Mouse (Mus musculus) forebrain, embryonic 14.5 days (tissue): Measurements from ENCODE around the gene Krtap12-1. TPM values are rescaled to one million over a fixed set of nuclear protein-coding genes. Genes with fewer than 3 reads are reported as not detected.
"Not testable (repeated sequence)": the region's sequence is repeated elsewhere in the genome, so short reads cannot be mapped to it uniquely, and the experiment has no call there.

Experiments
- ATAC-seq: fragments of 200-750 bp; cut with Nextera tagmentation; 2 replicates; pipeline ENCODE4 v1.8.0; 2017; ENCODE audit warnings: mild to moderate bottlenecking, moderate library complexity
- DNase-seq: peaks from one replicate; pipeline ENCODE4 v3.0.0-alpha.2; 2015; ENCODE audit warnings: low spot score
- H3K27ac ChIP-seq: fragments of 300-500 bp; sonication (generic); 2 replicates; pipeline ENCODE4 v1.5.1; 2014; ENCODE audit warnings: low read depth, mild to moderate bottlenecking, control low read depth, low read length, moderate library complexity
- H3K27me3 ChIP-seq: fragments of 300-500 bp; sonication (generic); replicated peaks from 2 replicates; pipeline ENCODE4 v1.6.1; 2014; ENCODE audit warnings: low read length, control low read depth, mixed read lengths; ENCODE audit not compliant: control insufficient read depth, insufficient read depth
- H3K36me3 ChIP-seq: fragments of 300-500 bp; sonication (generic); 2 replicates; pipeline ENCODE4 v1.6.1; 2014; ENCODE audit warnings: low read length, control low read depth; ENCODE audit not compliant: control insufficient read depth, insufficient read depth
- H3K4me1 ChIP-seq: fragments of 300-500 bp; sonication (generic); 2 replicates; pipeline ENCODE4 v1.6.1; 2014; ENCODE audit warnings: antibody characterized with exemption, low read length, control low read depth; ENCODE audit not compliant: control insufficient read depth, insufficient read depth
- H3K4me2 ChIP-seq: fragments of 300-500 bp; sonication (generic); 2 replicates; pipeline ENCODE4 v1.6.1; 2014; ENCODE audit warnings: mild to moderate bottlenecking, control low read depth, low read length
- H3K4me3 ChIP-seq: fragments of 300-500 bp; sonication (generic); 2 replicates; pipeline ENCODE4 v1.5.1; 2014; ENCODE audit warnings: low read depth, low read length, control low read depth
- H3K9ac ChIP-seq: fragments of 300-500 bp; sonication (generic); 2 replicates; pipeline ENCODE4 v1.6.1; 2014; ENCODE audit warnings: mild to moderate bottlenecking, low read length, control low read depth, moderate library complexity
- H3K9me3 ChIP-seq: fragments of 300-500 bp; sonication (generic); replicated peaks from 2 replicates; pipeline ENCODE4 v1.6.1; 2016; ENCODE audit warnings: low read length, control low read depth, mixed read lengths; ENCODE audit not compliant: control insufficient read depth
- WGBS: fragments of 180-500 bp; shearing (Covaris S2); extraction: QIAGEN DNeasy Blood & Tissue Kit; methylation state at CpG from one replicate; pipeline ENCODE4 v1.1.7; 2014; 5-methylcytosine and 5-hydroxymethylcytosine counted together
- polyA plus RNA-seq: library from polyadenylated mRNA; unstranded; fragments of >200 nt; fragmentation: Nextera tagmentation; extraction: Ambion mirVana; gene quantifications from 2 replicates; pipeline ENCODE4 v1.2.1, GENCODE M21; 2014

Krtap12-1 gene
- not detected in 2 replicates for polyA plus RNA-seq

- H3K27me3 ChIP-seq, DNase-seq, H3K4me2 ChIP-seq, H3K36me3 ChIP-seq, H3K9ac ChIP-seq, H3K4me3 ChIP-seq, ATAC-seq, H3K4me1 ChIP-seq, H3K9me3 ChIP-seq, H3K27ac ChIP-seq: not testable (repeated sequence)
- WGBS: 89% methylated on average over 1 of the region's 1 CpGs
Measured at GRCm38 (mm10) chr10:77720299-77720698, at the start of gene Krtap12-1. Gene Krtap12-1, plus strand, starts transcription at chr10:77720599.

GRCm38 (mm10) chr10:77670710-77671109 is 49.7 kb upstream of the Krtap12-1 start:
- no peaks in the 10 kb centered on the region for H3K4me1 ChIP-seq
- ATAC-seq (no peak), DNase-seq (no peak)
- no peaks in the 10 kb centered on the region for H3K36me3 ChIP-seq
- no peak overlapping the region for H3K27ac ChIP-seq
- H3K9me3 ChIP-seq: no peaks in the 10 kb centered on the region
- no peak overlapping the region for H3K9ac ChIP-seq
- H3K27me3 ChIP-seq: no peaks in the 10 kb centered on the region
- WGBS: 79% methylated on average over 4 of the region's 4 CpGs
- H3K4me2 ChIP-seq: no peak overlapping the region
- no peak overlapping the region for H3K4me3 ChIP-seq

- no peak for ATAC-seq
- no peaks in the 10 kb centered on the region for H3K27me3 ChIP-seq
- no peak overlapping the region for H3K4me2 ChIP-seq
- no peaks in the 10 kb centered on the region for H3K9me3 ChIP-seq
- H3K4me3 ChIP-seq: no peak overlapping the region
- no peaks in the 10 kb centered on the region for H3K4me1 ChIP-seq
- no peaks in the 10 kb centered on the region for H3K36me3 ChIP-seq
- H3K27ac ChIP-seq: no peak overlapping the region
- WGBS: 89% methylated on average over 4 of the region's 4 CpGs
- DNase-seq: no peak
- no peak overlapping the region for H3K9ac ChIP-seq
Measured at GRCm38 (mm10) chr10:77671519-77671918, 48.9 kb upstream of the Krtap12-1 start.

- no peak overlapping the region for H3K4me3 ChIP-seq
- peaks cover 5% of the 10 kb centered on the region; the same call in 1 of the 2 replicates for H3K27me3 ChIP-seq
- no peak overlapping the region for H3K4me2 ChIP-seq
- no peak for DNase-seq
- no peaks in the 10 kb centered on the region for H3K36me3 ChIP-seq
- WGBS: 63% methylated on average over 13 of the region's 13 CpGs
- no peaks in the 10 kb centered on the region for H3K9me3 ChIP-seq
- no peak overlapping the region for H3K9ac ChIP-seq
- H3K4me1 ChIP-seq: peaks cover 9% of the 10 kb centered on the region
- H3K27ac ChIP-seq: no peak overlapping the region
- ATAC-seq: no peak
Measured at GRCm38 (mm10) chr10:77673765-77674164, 46.6 kb upstream of the Krtap12-1 start.

GRCm38 (mm10) chr10:77677562-77677961 is 42.8 kb upstream of the Krtap12-1 start:
- peaks cover 9% of the 10 kb centered on the region for H3K4me1 ChIP-seq
- H3K4me2 ChIP-seq: peak overlapping the region; percentile 67
- H3K9me3 ChIP-seq: no peaks in the 10 kb centered on the region
- ATAC-seq (peak; percentile 73), DNase-seq (peak; percentile 64)
- H3K4me3 ChIP-seq: peak overlapping the region; percentile 25
- H3K36me3 ChIP-seq: no peaks in the 10 kb centered on the region
- WGBS: 0% methylated on average over 35 of the region's 35 CpGs
- H3K27ac ChIP-seq: no peak overlapping the region
- peaks cover 5% of the 10 kb centered on the region; the same call in 1 of the 2 replicates for H3K27me3 ChIP-seq
- H3K9ac ChIP-seq: peak overlapping the region; percentile 46

- H3K4me3 ChIP-seq: no peak overlapping the region
- 75% methylated on average over 7 of the region's 7 CpGs for WGBS
- peaks cover 8% of the 10 kb centered on the region; the same call in 1 of the 2 replicates for H3K27me3 ChIP-seq
- no peak for DNase-seq
- H3K4me2 ChIP-seq: no peak overlapping the region
- ATAC-seq: no peak
- no peaks in the 10 kb centered on the region for H3K9me3 ChIP-seq
- H3K36me3 ChIP-seq: no peaks in the 10 kb centered on the region
- no peak overlapping the region for H3K9ac ChIP-seq
- no peak overlapping the region for H3K27ac ChIP-seq
- H3K4me1 ChIP-seq: peaks cover 3% of the 10 kb centered on the region
Measured at GRCm38 (mm10) chr10:77682994-77683393, 37.4 kb upstream of the Krtap12-1 start.

GRCm38 (mm10) chr10:77684181-77684580 is 36.2 kb upstream of the Krtap12-1 start:
- Histone ChIP-seq H3K36me3 (no peaks in the 10 kb centered on the region), H3K4me3 (no peak overlapping the region), H3K4me2 (no peak overlapping the region), H3K27ac (no peak overlapping the region), H3K9ac (no peak overlapping the region), H3K27me3 (peaks cover 6% of the 10 kb centered on the region; the same call in 1 of the 2 replicates), H3K9me3 (no peaks in the 10 kb centered on the region), H3K4me1 (no peaks in the 10 kb centered on the region)
- 38% methylated on average over 8 of the region's 8 CpGs for WGBS
- ATAC-seq (no peak), DNase-seq (no peak)

DNA sequence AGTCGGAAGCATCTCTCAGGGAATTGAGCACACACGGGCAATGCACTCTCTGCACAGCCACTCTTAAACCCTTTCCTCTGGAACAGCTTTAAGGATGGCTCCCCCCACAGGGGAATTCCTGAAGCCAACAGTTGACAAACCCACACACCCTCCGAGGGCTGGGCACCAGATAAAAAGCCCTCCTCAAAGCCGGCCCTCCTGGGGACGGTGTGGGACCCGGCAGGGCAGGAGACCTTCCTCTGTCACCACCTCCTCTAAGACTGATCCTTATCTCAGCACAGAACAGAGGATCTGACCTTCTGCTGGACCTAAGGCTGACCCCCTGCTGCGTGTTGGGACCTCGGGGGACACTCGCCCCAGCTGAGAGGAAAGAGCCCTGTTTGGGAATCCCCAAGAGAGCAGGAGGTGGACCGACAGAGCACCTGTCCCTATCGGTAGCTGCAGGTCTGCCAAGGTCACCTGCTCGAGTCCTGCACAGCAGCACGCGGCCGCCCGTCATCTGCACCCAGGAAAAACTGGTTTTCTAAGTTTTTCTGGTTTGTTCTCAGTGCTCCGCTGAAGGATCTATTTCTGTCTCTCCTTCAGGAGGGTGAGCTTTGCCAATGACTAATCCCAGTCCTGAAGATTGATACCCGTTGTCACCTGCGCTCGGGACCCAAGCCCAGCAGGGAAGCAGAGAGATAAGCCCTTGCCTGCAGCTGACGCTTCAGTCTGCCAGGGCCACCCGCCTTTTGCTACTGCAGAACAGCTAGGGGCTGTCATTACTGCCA is 34.3 kb upstream of the Krtap12-1 start, which contains the start of gene Tspear:
Gene Tspear, plus strand, starts transcription at position 675 of the 770 bp plus-strand sequence.
- no peak within 1 kb of the TSS for H3K27ac ChIP-seq
- H3K4me2 ChIP-seq: no peak within 1 kb of the TSS
- H3K9me3 ChIP-seq: no peaks in the 10 kb centered on the region
- no peak within 1 kb of the TSS for H3K4me3 ChIP-seq
- no peaks in the 10 kb centered on the region for H3K4me1 ChIP-seq
- 9% methylated on average over 22 of the region's 22 CpGs for WGBS
- H3K27me3 ChIP-seq: peaks cover 6% of the 10 kb centered on the region; the same call in 1 of the 2 replicates
- H3K9ac ChIP-seq: no peak within 1 kb of the TSS
- no peak for DNase-seq
- H3K36me3 ChIP-seq: no peaks in the 10 kb centered on the region
- no peak for ATAC-seq

DNA sequence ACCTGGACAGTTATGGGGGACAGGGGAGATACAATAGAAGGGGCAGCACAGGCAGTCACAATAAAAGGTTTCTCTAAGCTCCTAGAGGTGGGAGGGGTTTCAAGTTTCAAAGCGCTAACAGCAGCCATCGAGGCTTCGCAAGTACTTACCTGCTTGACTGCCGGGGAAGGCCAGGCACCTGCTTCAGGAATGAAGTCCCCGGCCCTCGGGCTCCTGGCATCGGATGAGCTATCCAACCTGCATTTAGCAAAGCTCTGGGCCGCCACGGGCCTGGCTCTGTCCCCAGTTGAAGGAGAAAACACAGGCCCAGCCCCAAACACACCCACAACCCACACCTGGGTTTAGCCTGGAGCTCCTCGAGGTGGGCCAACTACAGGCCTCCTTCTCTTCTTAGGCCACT is 33.4 kb upstream of the Krtap12-1 start:
- no peak for ATAC-seq
- no peak for DNase-seq
- Histone ChIP-seq H3K9ac (no peak overlapping the region), H3K36me3 (no peaks in the 10 kb centered on the region), H3K4me1 (no peaks in the 10 kb centered on the region), H3K9me3 (no peaks in the 10 kb centered on the region), H3K27ac (no peak overlapping the region), H3K4me2 (no peak overlapping the region), H3K4me3 (no peak overlapping the region), H3K27me3 (peaks cover 6% of the 10 kb centered on the region; the same call in 1 of the 2 replicates)
- 25% methylated on average over 10 of the region's 10 CpGs for WGBS
